Comparison of ENCODE assay signal across 19 mouse cellular contexts in genomic region chr7:99146906-99147305, GRCm38 (mm10). TPM values are rescaled to one million over a fixed set of nuclear protein-coding genes. Genes with fewer than 3 reads are reported as not detected.
DNase-seq lines count a peak whose midpoint lies in the region; ATAC-seq lines count a peak whose summit lies in the region.
"Had no signal": no experiment of that assay in that cellular context is flagged by ENCODE, and none has a peak within 500 bp of the region (broad histone marks: within the 10 kb centered on the region; RNA-seq: fewer than 3 reads in every experiment).

No protein-coding gene starts in this region.

- no peaks in the 10 kb centered on the region for H3K27me3 ChIP-seq in limb, embryonic 10.5 days (ENCODE audit: low read depth, poor library complexity, severe bottlenecking)
- H3K27me3 ChIP-seq in neural tube, embryonic 15.5 days (replicated peaks): no peaks in the 10 kb centered on the region
- H3K27me3 ChIP-seq: limb, embryonic 15.5 days; Patski had no signal

- no peak overlapping the region for H3K4me2 ChIP-seq in neural tube, embryonic 15.5 days
- H3K4me2 ChIP-seq: forebrain, embryonic 12.5 days; heart, embryonic 11.5 days; limb, embryonic 15.5 days had no signal

- DNase-seq in spleen, adult 12 weeks (ENCODE audit: low spot score): peak; percentile 26
- DNase-seq in spleen, postnatal 4 days (ENCODE audit: low spot score in 2 of 2): no peak
- DNase-seq in limb, embryonic 10.5 days (ENCODE audit: low spot score): peak; percentile 23
- DNase-seq in naive thymus-derived CD4-positive, alpha-beta T cell, adult 2 months (ENCODE audit: low read depth): peak; percentile 19
- peak; percentile 54 for DNase-seq in thymus, postnatal 14 days
- DNase-seq in kidney, adult 8-10 months: no peak
- DNase-seq in urinary bladder, postnatal 4 days (ENCODE audit: low spot score in 2 of 2): no peak
- DNase-seq: cerebellum, postnatal 25 days; gastrocnemius, postnatal 10 days; right cerebral cortex, postnatal 4 days had no signal

- no peak for ATAC-seq in neural tube, embryonic 15.5 days (ENCODE audit: low FRiP score)
- ATAC-seq: activated CD4-positive, CD25-positive, alpha-beta regulatory T cell, adult 4 months; hindbrain, embryonic 16.5 days; intestine, postnatal 0 days; Patski had no signal

- H3K9ac ChIP-seq in neural tube, embryonic 15.5 days (replicated peaks): no peak overlapping the region
- H3K9ac ChIP-seq: forebrain, embryonic 12.5 days; limb, embryonic 15.5 days had no signal

- no peaks in the 10 kb centered on the region for H3K36me3 ChIP-seq in limb, embryonic 10.5 days
- no peaks in the 10 kb centered on the region for H3K36me3 ChIP-seq in neural tube, embryonic 15.5 days
- H3K36me3 ChIP-seq: forebrain, embryonic 12.5 days; limb, embryonic 15.5 days; midbrain, embryonic 10.5 days had no signal

- H3K9me3 ChIP-seq in limb, embryonic 10.5 days (replicated peaks): no peaks in the 10 kb centered on the region
- H3K9me3 ChIP-seq in neural tube, embryonic 15.5 days (replicated peaks): no peaks in the 10 kb centered on the region
- H3K9me3 ChIP-seq: forebrain, embryonic 12.5 days; limb, embryonic 15.5 days; midbrain, embryonic 10.5 days had no signal

- no peak overlapping the region; the same call in 1 of the 2 replicates for H3K27ac ChIP-seq in limb, embryonic 10.5 days
- no peak overlapping the region for H3K27ac ChIP-seq in neural tube, embryonic 15.5 days (replicated peaks)
- H3K27ac ChIP-seq: forebrain, embryonic 12.5 days; limb, embryonic 15.5 days; midbrain, embryonic 10.5 days had no signal

- WGBS in limb, embryonic 10.5 days: 76% methylated on average over 7 of the region's 7 CpGs
- WGBS in neural tube, embryonic 15.5 days: 75% methylated on average over 7 of the region's 7 CpGs

- H3K4me1 ChIP-seq in limb, embryonic 10.5 days: peaks cover 26% of the 10 kb centered on the region
- peaks cover 9% of the 10 kb centered on the region for H3K4me1 ChIP-seq in neural tube, embryonic 15.5 days

- H3K4me3 ChIP-seq in limb, embryonic 10.5 days: no peak overlapping the region
- H3K4me3 ChIP-seq in neural tube, embryonic 15.5 days (replicated peaks): no peak overlapping the region
- H3K4me3 ChIP-seq: forebrain, embryonic 12.5 days; limb, embryonic 15.5 days; midbrain, embryonic 10.5 days had no signal

RNA-seq across cellular contexts. Expression of gene Uvrag, which starts 6.0 kb away (rescaled TPM):
- polyA plus RNA-seq in limb, embryonic 10.5 days (2016; fragmentation: Nextera tagmentation; extraction: Ambion mirVana): 10.5 and 12.0 TPM in 2 replicates
- polyA plus RNA-seq in neural tube, embryonic 15.5 days (2015; fragmentation: Nextera tagmentation; extraction: Ambion mirVana): 15.6 and 17.3 TPM in 2 replicates

RNA-seq across cellular contexts. Expression of gene Dgat2, which starts 35.6 kb away (rescaled TPM):
- 14.2 and 15.0 TPM in 2 replicates for polyA plus RNA-seq in limb, embryonic 10.5 days (2016; fragmentation: Nextera tagmentation; extraction: Ambion mirVana)
- polyA plus RNA-seq in neural tube, embryonic 15.5 days (2015; fragmentation: Nextera tagmentation; extraction: Ambion mirVana): 23.1 and 24.9 TPM in 2 replicates

Comparison
In these comparisons a context has a peak if more than half of its experiments do, and no peak if none do; other contexts are left out.
1. DNase-seq: peak in spleen, adult 12 weeks (single experiment), limb, embryonic 10.5 days (single experiment), naive thymus-derived CD4-positive, alpha-beta T cell, adult 2 months (single experiment) and thymus, postnatal 14 days (single experiment); none in spleen, postnatal 4 days (0 of 2), kidney, adult 8-10 months (0 of 2) and urinary bladder, postnatal 4 days (0 of 2).